12 mouse cellular contexts compared by ENCODE assay signal in the genomic region with DNA sequence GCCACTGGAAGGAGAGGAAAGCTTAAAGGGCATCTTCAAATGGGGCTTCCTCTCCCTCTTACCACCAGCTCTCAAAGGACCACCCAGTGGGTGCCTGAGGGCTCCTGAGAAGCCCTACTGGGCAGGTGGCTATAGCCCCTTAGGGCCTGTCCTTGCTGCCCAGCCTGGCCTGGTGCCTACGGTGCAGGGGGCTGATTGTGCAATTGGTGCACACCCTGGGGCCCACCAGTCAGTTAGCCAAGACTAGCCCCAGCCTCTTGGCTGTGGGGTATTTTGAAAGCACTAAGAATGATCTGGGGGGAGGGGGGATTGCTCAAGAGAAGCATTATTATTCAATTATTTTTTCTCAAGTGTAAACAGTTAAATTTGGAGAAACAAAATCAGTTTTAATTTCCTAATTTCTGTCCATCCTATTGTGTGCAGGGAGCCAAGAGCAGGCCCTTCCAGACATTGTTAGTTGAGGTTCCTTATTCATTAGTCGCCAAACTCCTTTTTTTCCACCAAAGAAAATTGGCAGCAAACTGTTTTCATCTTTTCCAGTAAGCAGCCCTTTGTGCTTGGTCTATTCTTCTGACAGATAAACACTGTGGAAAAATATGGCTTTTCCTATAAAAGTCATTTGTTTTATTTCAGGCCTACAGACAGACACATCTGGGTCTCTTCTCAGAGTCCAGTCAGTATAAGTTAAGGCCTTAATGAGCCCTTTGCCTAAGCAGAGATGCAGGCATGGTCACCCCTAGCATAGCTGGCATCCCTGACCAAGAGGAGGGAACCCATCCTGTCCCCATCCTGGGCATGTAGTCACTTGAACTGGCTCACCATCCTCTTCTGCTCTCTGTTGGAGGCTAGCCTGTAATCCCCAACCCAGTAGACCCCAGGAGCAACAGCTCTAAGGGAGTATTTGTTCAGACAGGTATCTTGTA. TPM values are rescaled to one million over a fixed set of nuclear protein-coding genes. Genes with fewer than 3 reads are reported as not detected.
DNase-seq lines count a peak whose midpoint lies in the region; ATAC-seq and TF ChIP-seq lines count a peak whose summit lies in the region.
"Had no signal": no experiment of that assay in that cellular context is flagged by ENCODE, and none has a peak within 500 bp of the region (broad histone marks: within the 10 kb centered on the region; RNA-seq: fewer than 3 reads in every experiment).

No protein-coding gene starts in this region.

- TF ChIP-seq EP300 in stomach, postnatal 0 days (optimal IDR thresholded peaks at IDR 0.05) = no peak

- no peaks in the 10 kb centered on the region for H3K27me3 ChIP-seq in intestine, postnatal 0 days (replicated peaks; ENCODE audit: control insufficient read depth, insufficient read depth, low read length)
- H3K27me3 ChIP-seq in stomach, postnatal 0 days (ENCODE audit: control insufficient read depth, insufficient read depth, low read length) = no peaks in the 10 kb centered on the region
- H3K27me3 ChIP-seq: megakaryocyte, embryonic 14.5 days; neural tube, embryonic 12.5 days had no signal

- no peak overlapping the region for H3K4me3 ChIP-seq in intestine, postnatal 0 days (ENCODE audit: low read depth, low read length)
- no peak overlapping the region for H3K4me3 ChIP-seq in stomach, postnatal 0 days (ENCODE audit: low read depth, low read length)
- H3K4me3 ChIP-seq: megakaryocyte, embryonic 14.5 days; neural tube, embryonic 12.5 days had no signal

- DNase-seq in heart, adult 8-10 months (ENCODE audit: low spot score) = peak; percentile 12
- DNase-seq in heart, adult 9 months (ENCODE audit: low spot score in 2 of 2) = no peak
- DNase-seq in ovary, postnatal 36 days (ENCODE audit: low spot score) = peak; percentile 51
- DNase-seq in ovary, postnatal 10 days (ENCODE audit: low spot score) = no peak
- DNase-seq in stomach, postnatal 0 days (ENCODE audit: low spot score) = peak; percentile 17
- no peak for DNase-seq in embryo, embryonic 11 days
- no peak for DNase-seq in B cell, adult 2 months
- DNase-seq: cerebellum, adult 11 months; kidney, postnatal 4 days had no signal

- 48% methylated on average over 2 of the region's 2 CpGs for WGBS in intestine, postnatal 0 days
- WGBS in stomach, postnatal 0 days = 63% methylated on average over 2 of the region's 2 CpGs

- no peak for TF ChIP-seq CTCF in intestine, postnatal 0 days (IDR thresholded peaks at IDR 0.05; ENCODE audit: low read depth)
- TF ChIP-seq CTCF in stomach, postnatal 0 days (IDR thresholded peaks at IDR 0.05; ENCODE audit: low read depth) = no peak

- 0 out of 2 replicates have a peak overlapping the region, but pooled peaks have one; percentile 74 for H3K27ac ChIP-seq in intestine, postnatal 0 days (ENCODE audit: low read depth, low read length)
- H3K27ac ChIP-seq in stomach, postnatal 0 days (replicated peaks) = no peak overlapping the region
- H3K27ac ChIP-seq: neural tube, embryonic 12.5 days had no signal

- H3K9ac ChIP-seq in intestine, postnatal 0 days (ENCODE audit: low read depth, low read length) = no peak overlapping the region
- no peak overlapping the region for H3K9ac ChIP-seq in stomach, postnatal 0 days (ENCODE audit: low read length)
- H3K9ac ChIP-seq: neural tube, embryonic 12.5 days had no signal

- peaks cover 52% of the 10 kb centered on the region for H3K36me3 ChIP-seq in intestine, postnatal 0 days (ENCODE audit: control insufficient read depth, insufficient read depth)
- peaks cover 17% of the 10 kb centered on the region for H3K36me3 ChIP-seq in stomach, postnatal 0 days (ENCODE audit: control insufficient read depth, insufficient read depth, low read length)

- no peak for ATAC-seq in intestine, postnatal 0 days
- ATAC-seq in stomach, postnatal 0 days (ENCODE audit: low FRiP score, low TSS enrichment) = no peak; the same call in 1 of the 2 replicates

- H3K9me3 ChIP-seq in intestine, postnatal 0 days (ENCODE audit: control insufficient read depth) = no peaks in the 10 kb centered on the region
- H3K9me3 ChIP-seq in stomach, postnatal 0 days (ENCODE audit: control insufficient read depth, low read length) = no peaks in the 10 kb centered on the region
- H3K9me3 ChIP-seq: megakaryocyte, embryonic 14.5 days; neural tube, embryonic 12.5 days had no signal

- peaks cover 9% of the 10 kb centered on the region; the same call in 1 of the 2 replicates for H3K4me1 ChIP-seq in intestine, postnatal 0 days (replicated peaks; ENCODE audit: control insufficient read depth, insufficient read depth, low read length)
- H3K4me1 ChIP-seq in stomach, postnatal 0 days (replicated peaks; ENCODE audit: control insufficient read depth, insufficient read depth) = no peaks in the 10 kb centered on the region

- peak overlapping the region; percentile 27 for H3K4me2 ChIP-seq in intestine, postnatal 0 days (replicated peaks; ENCODE audit: low read depth)
- H3K4me2 ChIP-seq in stomach, postnatal 0 days (replicated peaks; ENCODE audit: low read depth) = no peak overlapping the region
- H3K4me2 ChIP-seq: neural tube, embryonic 12.5 days had no signal

RNA-seq across cellular contexts. Expression of gene Cebpg, which starts 14.8 kb away (rescaled TPM):
- total RNA-seq in heart, adult 8-10 months (2022) = 10 to 100 TPM; 16.5 to 24.9 (median 22.3) TPM
- polyA plus RNA-seq in intestine, postnatal 0 days (2015; fragmentation: Nextera tagmentation; extraction: Ambion mirVana) = 52.4 and 58.4 TPM in 2 replicates
- 27.9 and 29.7 TPM in 2 replicates for polyA plus RNA-seq in stomach, postnatal 0 days (2015; fragmentation: Nextera tagmentation; extraction: Ambion mirVana)

Comparison
In these comparisons a context has a peak if more than half of its experiments do, and no peak if none do; other contexts are left out.
1. DNase-seq: peak in heart, adult 8-10 months (single experiment), ovary, postnatal 36 days (single experiment) and stomach, postnatal 0 days (single experiment); none in heart, adult 9 months (0 of 2), ovary, postnatal 10 days (single experiment), embryo, embryonic 11 days (single experiment) and B cell, adult 2 months (0 of 2).